Mouse (Mus musculus) ovary, postnatal 10 days (tissue): ENCODE results near the gene Crkl.
"Not testable (repeated sequence)": the region's sequence is repeated elsewhere in the genome, so short reads cannot be mapped to it uniquely, and the experiment has no call there.

Experiments used
- DNase-seq: peaks from one replicate; pipeline ENCODE4 v3.0.0; 2022; ENCODE audit warnings: low spot score

The Crkl gene

DNA sequence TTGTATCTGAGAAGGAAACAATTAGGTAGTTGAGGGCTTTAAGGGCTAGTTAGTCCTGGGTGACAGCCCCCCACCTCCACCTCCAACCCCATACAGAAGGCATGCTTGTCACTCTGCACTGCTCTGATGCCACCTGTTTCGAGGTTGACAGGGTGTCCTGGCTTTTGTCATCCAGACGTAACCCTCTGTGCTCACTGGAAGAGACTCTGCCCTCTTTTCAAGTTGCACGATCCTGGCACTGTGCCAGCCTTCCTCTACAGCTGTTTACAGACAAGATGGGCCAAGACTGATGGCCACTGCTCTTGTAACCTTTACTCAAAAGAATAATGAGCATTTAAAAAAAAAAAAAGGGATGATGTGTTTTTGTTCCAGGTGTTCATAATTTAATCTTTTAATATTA lies 34.7 kb downstream of the Crkl start:
- DNase-seq = no peak

DNA sequence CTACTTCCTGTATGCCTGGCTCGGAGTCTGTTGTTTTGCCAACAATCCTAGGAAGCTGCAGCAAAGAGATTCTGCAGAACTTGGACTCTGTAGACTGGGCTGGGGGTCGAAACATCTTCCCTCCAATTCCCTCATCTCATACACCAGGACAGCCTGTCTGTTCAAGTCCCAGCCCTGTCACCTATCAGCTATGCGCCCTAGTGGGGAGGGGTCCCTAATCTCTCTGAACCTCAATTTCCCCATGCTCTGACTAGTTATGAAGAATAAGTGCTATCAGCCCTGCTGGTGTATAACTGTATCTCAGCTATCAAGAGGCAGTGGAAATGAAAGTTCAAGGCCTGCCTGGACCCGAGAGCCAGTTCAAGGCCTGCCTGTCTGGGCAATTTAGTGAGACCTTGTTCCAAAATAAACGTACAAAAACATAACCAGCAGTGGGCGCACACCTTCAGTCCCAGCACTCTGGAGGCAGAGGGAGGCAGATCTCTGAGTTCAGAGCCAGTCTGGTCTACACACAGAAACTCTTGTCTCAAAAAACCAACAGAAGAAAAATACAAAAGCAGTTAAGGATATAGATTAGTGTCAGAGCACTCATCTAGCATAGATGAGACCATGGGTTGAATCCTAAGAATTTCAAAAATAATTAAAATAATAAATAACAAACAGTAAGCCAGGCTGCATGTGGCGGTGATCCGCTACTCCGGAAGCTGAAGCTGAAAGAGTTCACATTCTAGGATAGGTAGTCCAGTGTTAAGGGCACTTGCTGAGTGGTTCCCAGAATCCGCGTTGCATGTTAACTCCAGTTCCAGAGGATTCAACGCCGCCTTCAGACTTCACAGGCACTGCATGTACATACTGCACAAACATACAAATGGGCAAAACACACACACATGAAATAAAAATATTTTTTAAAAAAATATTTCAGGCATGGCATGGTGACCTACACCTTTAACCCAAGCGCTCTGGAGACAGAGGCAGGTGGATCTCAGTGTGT lies 37.0 kb downstream of the Crkl start:
- no peak for DNase-seq

- no peak for DNase-seq
Measured at GRCm38 (mm10) chr16:17489469-17490111, 37.8 kb downstream of the Crkl start, which contains the start of gene Aifm3. Gene Aifm3, plus strand, starts transcription at chr16:17489611.

DNA sequence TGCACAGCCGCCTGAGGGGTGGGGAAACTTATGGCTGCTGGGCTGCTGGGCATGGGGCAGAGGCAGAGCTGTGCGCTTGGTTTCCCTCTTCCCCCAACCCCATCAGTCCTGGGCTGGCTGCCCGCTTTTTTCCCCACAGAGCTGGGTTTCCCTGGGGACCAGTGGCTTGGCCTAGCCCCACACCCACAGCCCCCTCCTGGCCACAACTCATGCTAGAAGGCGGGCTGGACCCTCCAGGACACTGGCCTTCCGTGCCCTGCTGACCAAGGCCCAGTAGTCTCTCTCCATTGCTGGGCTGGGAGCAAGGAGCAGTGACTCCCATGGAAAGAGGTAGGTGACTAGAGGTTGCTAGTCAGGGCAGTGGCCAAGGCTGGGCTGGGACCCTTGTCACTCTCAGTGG lies 39.4 kb downstream of the Crkl start:
- DNase-seq = no peak

DNA sequence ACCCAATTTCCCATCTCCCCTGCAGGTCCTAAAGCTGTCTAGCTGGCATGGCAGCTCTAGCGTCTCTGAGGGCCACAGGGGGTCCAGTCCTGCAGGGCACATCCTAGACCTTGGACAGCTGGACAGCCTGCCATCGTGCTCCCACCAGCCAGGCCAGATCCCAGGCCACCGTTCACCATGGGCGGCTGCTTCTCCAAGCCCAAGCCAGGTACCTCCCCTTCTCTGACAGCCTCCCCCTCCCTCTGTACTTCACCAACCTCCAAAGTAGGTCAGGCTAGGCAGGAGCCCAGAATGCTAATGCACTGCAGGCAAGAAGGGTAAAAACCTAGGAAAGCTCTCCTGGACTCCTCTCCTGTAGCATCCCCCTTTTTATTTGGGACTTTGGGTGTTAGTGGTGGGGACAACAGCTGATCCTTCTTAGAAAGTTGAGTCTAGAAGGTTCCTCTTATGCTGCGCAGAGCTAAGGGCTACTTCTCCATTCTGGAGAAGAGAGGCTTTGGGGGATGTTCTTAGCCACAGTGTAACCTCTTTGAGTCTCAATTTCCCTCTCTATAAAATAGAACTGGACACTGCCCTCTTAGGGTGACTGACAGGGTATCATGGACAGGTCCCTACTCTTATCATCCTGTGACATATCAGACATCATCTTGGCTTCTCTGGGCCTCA lies 40.2 kb downstream of the Crkl start:
- no peak for DNase-seq

GRCm38 (mm10) chr16:17496499-17497305 lies 44.9 kb downstream of the Crkl start:
- peak; percentile 20 for DNase-seq

DNA sequence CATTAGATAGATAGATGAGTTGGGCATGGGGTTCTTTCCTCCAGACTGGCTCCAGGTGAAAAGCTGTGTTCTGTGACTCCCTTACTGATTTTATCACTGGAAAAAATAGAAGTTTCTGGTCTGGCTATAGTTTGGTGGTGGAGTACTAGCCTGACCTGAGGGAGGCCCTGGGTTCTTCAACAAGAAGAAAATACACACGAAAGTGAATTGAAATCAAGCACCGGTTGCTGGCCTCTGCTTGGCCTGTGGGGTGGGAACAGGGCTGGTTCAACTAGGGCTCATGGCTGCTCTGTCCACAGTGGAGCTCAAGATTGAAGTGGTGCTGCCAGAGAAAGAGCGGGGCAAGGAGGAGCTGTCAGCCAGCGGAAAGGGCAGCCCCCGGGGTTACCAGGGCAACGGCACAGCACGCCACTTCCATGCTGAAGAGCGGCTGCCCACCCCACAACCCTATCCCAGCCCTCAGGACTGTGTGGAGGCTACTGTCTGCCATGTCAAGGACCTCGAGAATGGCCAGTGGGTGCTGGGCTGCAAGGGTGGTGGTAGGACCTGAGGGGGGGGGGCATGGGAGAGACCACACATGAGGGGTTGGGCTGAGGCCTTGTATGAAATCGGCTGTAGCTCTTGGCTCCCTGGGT lies 47.6 kb downstream of the Crkl start:
- no peak for DNase-seq

DNA sequence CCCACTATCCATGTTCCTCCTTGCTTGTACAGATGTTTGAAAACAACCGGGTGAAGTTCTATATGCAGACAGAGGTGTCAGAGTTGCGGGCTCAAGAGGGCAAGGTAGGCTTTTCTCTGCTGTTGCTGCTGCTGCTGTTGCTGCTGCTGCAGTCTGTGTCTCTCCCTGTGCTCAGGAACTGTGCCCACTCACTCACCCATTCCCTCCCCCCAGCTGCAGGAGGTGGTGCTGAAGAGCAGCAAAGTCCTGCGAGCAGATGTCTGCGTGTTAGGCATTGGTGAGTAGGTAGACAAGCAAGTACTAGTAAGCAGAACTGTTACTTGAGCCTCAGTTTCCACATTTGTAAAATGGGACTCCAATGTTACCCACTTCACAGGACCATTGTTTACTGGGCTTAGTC lies 50.9 kb downstream of the Crkl start:
- no peak for DNase-seq

- DNase-seq = no peak
Measured at GRCm38 (mm10) chr16:17507018-17507552, 55.3 kb downstream of the Crkl start.

DNA sequence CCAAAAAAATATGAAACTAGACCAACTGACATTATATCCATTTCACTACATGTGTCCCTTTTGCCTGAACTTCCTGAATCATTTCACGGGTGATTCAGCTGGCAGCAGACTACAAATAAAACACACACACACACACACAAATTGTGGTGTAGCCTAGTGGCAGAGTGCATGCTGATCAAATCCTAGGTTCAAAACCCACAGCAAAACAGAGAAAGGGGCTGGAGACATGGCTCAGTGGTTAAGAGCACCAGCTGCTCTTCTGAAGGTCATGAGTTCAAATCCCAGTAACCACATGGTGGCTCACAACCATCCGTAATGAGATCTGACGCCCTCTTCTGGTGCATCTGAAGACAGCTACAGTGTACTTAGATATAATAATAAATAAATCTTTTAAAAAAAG lies 56.2 kb downstream of the Crkl start:
- DNase-seq = not testable (repeated sequence)

GRCm38 (mm10) chr16:17508546-17509239 lies 56.9 kb downstream of the Crkl start, which contains the start of gene Lztr1:
Gene Lztr1, plus strand, starts transcription at chr16:17508688.
- DNase-seq = peak; percentile 87

GRCm38 (mm10) chr16:17509240-17509597 lies 57.4 kb downstream of the Crkl start:
- DNase-seq = no peak

- DNase-seq = no peak
Measured at GRCm38 (mm10) chr16:17510143-17510542, 58.4 kb downstream of the Crkl start.

GRCm38 (mm10) chr16:17510686-17511085 lies 58.9 kb downstream of the Crkl start:
- no peak for DNase-seq

DNA sequence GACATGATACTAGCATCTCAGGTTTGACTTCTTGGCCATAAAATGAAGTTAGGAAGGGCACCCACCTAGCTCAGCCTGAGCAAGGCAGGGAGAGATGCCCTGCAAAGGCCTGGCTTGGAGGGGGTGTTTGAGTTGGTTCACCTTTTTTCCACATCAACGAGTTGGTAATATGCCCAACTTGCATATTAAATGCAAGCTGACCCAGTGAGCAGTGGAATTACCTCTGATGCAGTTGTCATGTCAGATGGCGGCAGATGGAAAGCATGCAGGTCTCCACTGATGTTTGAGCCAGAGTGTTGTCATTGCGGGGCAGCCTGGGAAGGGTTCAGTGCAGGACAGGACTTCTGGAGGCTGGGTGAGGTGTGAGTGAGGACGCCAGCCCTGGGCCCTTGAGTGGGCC lies 59.6 kb downstream of the Crkl start:
- DNase-seq = no peak

DNA sequence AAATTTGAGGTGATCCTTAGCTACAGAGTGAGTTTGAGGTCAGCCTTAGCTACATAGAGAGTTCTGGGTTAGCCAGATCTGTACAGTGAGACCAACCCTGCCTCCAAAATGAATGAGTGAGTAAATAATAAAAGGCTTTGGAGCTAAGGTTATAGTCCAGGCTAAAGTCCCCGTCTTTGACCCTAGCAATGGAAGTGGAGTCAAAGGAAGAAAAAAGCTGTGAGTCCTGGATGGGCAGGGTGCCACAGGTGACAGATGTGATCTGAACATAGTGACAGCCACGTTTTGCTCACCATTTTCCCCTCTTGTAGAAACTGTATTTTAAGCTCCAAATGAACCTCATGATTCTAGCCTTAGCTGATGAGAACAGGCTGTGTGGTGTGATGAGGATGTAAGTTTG lies 67.1 kb downstream of the Crkl start:
- DNase-seq = no peak

- DNase-seq = no peak
Measured at GRCm38 (mm10) chr16:17524156-17524555, 72.4 kb downstream of the Crkl start.

- DNase-seq = no peak
Measured at GRCm38 (mm10) chr16:17525524-17525923, 73.7 kb downstream of the Crkl start.

GRCm38 (mm10) chr16:17526223-17526622 lies 74.4 kb downstream of the Crkl start:
- DNase-seq = no peak

DNA sequence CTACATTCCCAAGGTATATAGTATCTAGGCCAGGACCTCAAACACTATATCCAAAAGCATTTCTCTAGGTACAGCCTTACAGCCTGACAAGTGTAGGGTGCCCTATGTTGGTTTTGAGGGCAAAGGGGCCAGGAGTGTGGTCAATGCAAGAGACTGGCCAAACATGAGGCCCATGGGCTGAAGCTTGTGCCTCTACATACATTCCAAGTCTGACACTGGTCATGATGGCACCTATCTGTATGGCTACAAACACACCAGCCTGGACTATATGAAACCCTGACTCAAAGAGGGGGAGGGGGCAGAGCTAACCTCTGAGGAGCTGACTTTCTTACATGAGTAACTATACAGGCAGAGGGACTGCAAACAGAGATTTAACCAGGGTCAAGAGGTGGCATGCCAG lies 75.8 kb downstream of the Crkl start:
- DNase-seq = no peak
